ENCODE assay signal across 9 mouse cellular contexts in genomic region chr11:6520507-6521173, GRCm38 (mm10). TPM values are rescaled to one million over a fixed set of nuclear protein-coding genes. Genes with fewer than 3 reads are reported as not detected.
DNase-seq lines count a peak whose midpoint lies in the region; ATAC-seq lines count a peak whose summit lies in the region.
"Had no signal": no experiment of that assay in that cellular context is flagged by ENCODE, and none has a peak within 500 bp of the region (broad histone marks: within the 10 kb centered on the region; RNA-seq: fewer than 3 reads in every experiment).

Gene Myo1g (minus strand): TSS chr11:6520965.

- no peak within 1 kb of the TSS for H3K4me2 ChIP-seq in heart, embryonic 12.5 days
- no peak within 1 kb of the TSS for H3K4me2 ChIP-seq in heart, embryonic 11.5 days
- no peak within 1 kb of the TSS for H3K4me2 ChIP-seq in forebrain, embryonic 11.5 days (ENCODE audit: low read depth, low read length, severe bottlenecking)
- H3K4me2 ChIP-seq: kidney, embryonic 15.5 days had no signal

- no peaks in the 10 kb centered on the region; the same call in 1 of the 2 replicates for H3K27me3 ChIP-seq in heart, embryonic 12.5 days (replicated peaks)
- H3K27me3 ChIP-seq in heart, embryonic 11.5 days (ENCODE audit: control insufficient read depth, insufficient read depth, low read length) = no peaks in the 10 kb centered on the region; the same call in 1 of the 2 replicates
- H3K27me3 ChIP-seq in forebrain, embryonic 11.5 days (ENCODE audit: control insufficient read depth, insufficient read depth, low read length) = no peaks in the 10 kb centered on the region
- H3K27me3 ChIP-seq: kidney, embryonic 15.5 days had no signal

- H3K9me3 ChIP-seq in heart, embryonic 12.5 days (replicated peaks) = no peaks in the 10 kb centered on the region
- no peaks in the 10 kb centered on the region for H3K9me3 ChIP-seq in heart, embryonic 11.5 days (replicated peaks; ENCODE audit: control insufficient read depth, low read length)
- H3K9me3 ChIP-seq in forebrain, embryonic 11.5 days (ENCODE audit: control insufficient read depth, low read length) = no peaks in the 10 kb centered on the region
- H3K9me3 ChIP-seq: kidney, embryonic 15.5 days had no signal

- H3K4me3 ChIP-seq in heart, embryonic 12.5 days = no peak within 1 kb of the TSS
- no peak within 1 kb of the TSS for H3K4me3 ChIP-seq in heart, embryonic 11.5 days (ENCODE audit: low read depth, low read length)
- H3K4me3 ChIP-seq in forebrain, embryonic 11.5 days (ENCODE audit: low read depth, low read length) = no peak within 1 kb of the TSS
- H3K4me3 ChIP-seq: kidney, embryonic 15.5 days had no signal

- H3K4me1 ChIP-seq in heart, embryonic 12.5 days (replicated peaks) = no peaks in the 10 kb centered on the region
- no peaks in the 10 kb centered on the region for H3K4me1 ChIP-seq in heart, embryonic 11.5 days (ENCODE audit: control insufficient read depth, insufficient read depth, low read length)
- peaks cover 2% of the 10 kb centered on the region; the same call in 1 of the 2 replicates for H3K4me1 ChIP-seq in forebrain, embryonic 11.5 days (replicated peaks; ENCODE audit: control insufficient read depth, insufficient read depth, low read length)
- H3K4me1 ChIP-seq: kidney, embryonic 15.5 days had no signal

- H3K27ac ChIP-seq in heart, embryonic 12.5 days (ENCODE audit: poor library complexity, severe bottlenecking) = no peak within 1 kb of the TSS
- no peak within 1 kb of the TSS for H3K27ac ChIP-seq in heart, embryonic 11.5 days (ENCODE audit: low read depth, low read length)
- H3K27ac ChIP-seq in forebrain, embryonic 11.5 days (ENCODE audit: low read depth, low read length) = no peak within 1 kb of the TSS
- H3K27ac ChIP-seq: kidney, embryonic 15.5 days had no signal

- 0 out of 2 replicates have a peak within 1 kb of the TSS, but pooled peaks have one; percentile 3 for H3K9ac ChIP-seq in heart, embryonic 12.5 days
- no peak within 1 kb of the TSS for H3K9ac ChIP-seq in heart, embryonic 11.5 days (ENCODE audit: low read depth, low read length)
- H3K9ac ChIP-seq in forebrain, embryonic 11.5 days (ENCODE audit: low read length) = no peak within 1 kb of the TSS
- H3K9ac ChIP-seq: kidney, embryonic 15.5 days had no signal

- 63% methylated on average over 7 of the region's 7 CpGs for WGBS in heart, embryonic 12.5 days
- 63% methylated on average over 7 of the region's 7 CpGs for WGBS in heart, embryonic 11.5 days (ENCODE audit: insufficient replicate concordance)
- 76% methylated on average over 7 of the region's 7 CpGs for WGBS in forebrain, embryonic 11.5 days

- H3K36me3 ChIP-seq in heart, embryonic 12.5 days = peaks cover 22% of the 10 kb centered on the region
- peaks cover 13% of the 10 kb centered on the region for H3K36me3 ChIP-seq in heart, embryonic 11.5 days (ENCODE audit: control insufficient read depth, insufficient read depth, low read length)
- H3K36me3 ChIP-seq in forebrain, embryonic 11.5 days (ENCODE audit: control insufficient read depth, insufficient read depth, low read length) = peaks cover 8% of the 10 kb centered on the region

- ATAC-seq in heart, embryonic 12.5 days (ENCODE audit: insufficient number of reproducible peaks, low FRiP score) = no peak
- ATAC-seq in heart, embryonic 11.5 days (replicated peaks; ENCODE audit: insufficient number of reproducible peaks, low FRiP score, low TSS enrichment) = no peak
- ATAC-seq in inflammation-experienced regulatory T-cells, adult 6 months = peak; percentile 87
- peak; percentile 69 for ATAC-seq in megakaryocyte progenitor cell, adult 5-6 weeks (replicated peaks; ENCODE audit: poor library complexity)
- no peak for ATAC-seq in forebrain, embryonic 11.5 days (replicated peaks; ENCODE audit: low FRiP score)

- DNase-seq in thymus, postnatal 14 days = peak; percentile 82
- no peak for DNase-seq in right cerebral cortex, postnatal 4 days
- no peak for DNase-seq in forebrain, embryonic 11.5 days (ENCODE audit: low spot score)
- DNase-seq in urinary bladder, postnatal 14 days (ENCODE audit: low spot score) = no peak

RNA-seq across cellular contexts. Expression of gene Myo1g, which starts in this region (rescaled TPM):
- polyA plus RNA-seq in heart, embryonic 12.5 days (2016; fragmentation: Nextera tagmentation; extraction: Ambion mirVana) = 0.23 and 0.60 TPM in 2 replicates
- polyA plus RNA-seq in heart, embryonic 11.5 days (2014; fragmentation: Nextera tagmentation; extraction: Ambion mirVana) = 0.72 and 0.90 TPM in 2 replicates
- polyA plus RNA-seq in inflammation-experienced regulatory T-cells, adult 6 months (2017; shearing (Covaris generic)) = 100 to 1,000 TPM; 117 to 248 (median 132) TPM
- total RNA-seq in megakaryocyte progenitor cell, adult 5-6 weeks (2015) = 39.1 and 43.8 TPM in 2 replicates
- total RNA-seq in megakaryocyte progenitor cell, adult 5-6 weeks (2017) = 47.1 and 49.6 TPM in 2 replicates
- 0.16 and 0.63 TPM in 2 replicates for polyA plus RNA-seq in forebrain, embryonic 11.5 days (2014; fragmentation: Nextera tagmentation; extraction: Ambion mirVana)

Comparison
In these comparisons a context has a peak if more than half of its experiments do, and no peak if none do; other contexts are left out.
1. RNA of gene Myo1g (polyA plus RNA-seq): 117 to 248 TPM in inflammation-experienced regulatory T-cells, adult 6 months; 0.72 to 0.90 TPM in heart, embryonic 11.5 days, 0.16 to 0.63 TPM in forebrain, embryonic 11.5 days and 0.23 to 0.60 TPM in heart, embryonic 12.5 days; every median in the first group is over 10 times any median in the second.
2. ATAC-seq: peak in inflammation-experienced regulatory T-cells, adult 6 months (single experiment) and megakaryocyte progenitor cell, adult 5-6 weeks (single experiment); none in heart, embryonic 12.5 days (single experiment), heart, embryonic 11.5 days (single experiment) and forebrain, embryonic 11.5 days (single experiment).